Mouse (Mus musculus) megakaryocyte, embryonic 14.5 days (primary cell): ENCODE measurements around the gene Camk2b.

Experiments
- FLI1 ChIP-seq: IDR thresholded peaks from 2 replicates; pipeline ENCODE4 v1.6.1; 2012; ENCODE audit warnings: low read length, inconsistent platforms, mixed read lengths
- GATA1 ChIP-seq: IDR thresholded peaks from 3 replicates; pipeline ENCODE4 v1.6.1; 2012; ENCODE audit warnings: mixed read lengths, low read length, inconsistent platforms, borderline replicate concordance

DNA sequence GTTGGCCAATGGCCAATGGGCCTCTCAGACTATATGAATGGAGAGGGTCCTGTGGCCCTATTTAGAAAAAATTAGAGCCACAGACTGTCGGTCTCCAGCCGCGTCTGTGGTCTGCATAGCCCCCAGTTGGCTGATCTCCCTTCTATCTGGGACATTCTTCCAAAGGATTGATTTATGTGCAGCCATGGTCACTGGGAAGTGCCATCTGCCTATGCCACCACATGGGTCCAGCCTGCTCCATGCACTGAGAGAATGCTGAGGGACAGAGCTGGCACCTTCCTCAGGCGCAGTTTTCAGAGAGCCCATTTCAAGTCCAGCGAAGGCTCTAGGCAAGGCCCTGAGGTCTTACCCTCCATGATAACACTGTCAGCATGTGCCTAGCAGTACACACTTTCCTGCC, 72.0 kb downstream of the Camk2b start:
- TF ChIP-seq GATA1 (no peak), FLI1 (no peak)
